Mouse (Mus musculus): ENCODE measurements at regions not wholly inside any gene's neighbourhood (a gene's known extent, or its start where the extent isn't known, plus 50 kb on each side); places are given as distances from the start of the nearest gene placed in this dataset.

DNA sequence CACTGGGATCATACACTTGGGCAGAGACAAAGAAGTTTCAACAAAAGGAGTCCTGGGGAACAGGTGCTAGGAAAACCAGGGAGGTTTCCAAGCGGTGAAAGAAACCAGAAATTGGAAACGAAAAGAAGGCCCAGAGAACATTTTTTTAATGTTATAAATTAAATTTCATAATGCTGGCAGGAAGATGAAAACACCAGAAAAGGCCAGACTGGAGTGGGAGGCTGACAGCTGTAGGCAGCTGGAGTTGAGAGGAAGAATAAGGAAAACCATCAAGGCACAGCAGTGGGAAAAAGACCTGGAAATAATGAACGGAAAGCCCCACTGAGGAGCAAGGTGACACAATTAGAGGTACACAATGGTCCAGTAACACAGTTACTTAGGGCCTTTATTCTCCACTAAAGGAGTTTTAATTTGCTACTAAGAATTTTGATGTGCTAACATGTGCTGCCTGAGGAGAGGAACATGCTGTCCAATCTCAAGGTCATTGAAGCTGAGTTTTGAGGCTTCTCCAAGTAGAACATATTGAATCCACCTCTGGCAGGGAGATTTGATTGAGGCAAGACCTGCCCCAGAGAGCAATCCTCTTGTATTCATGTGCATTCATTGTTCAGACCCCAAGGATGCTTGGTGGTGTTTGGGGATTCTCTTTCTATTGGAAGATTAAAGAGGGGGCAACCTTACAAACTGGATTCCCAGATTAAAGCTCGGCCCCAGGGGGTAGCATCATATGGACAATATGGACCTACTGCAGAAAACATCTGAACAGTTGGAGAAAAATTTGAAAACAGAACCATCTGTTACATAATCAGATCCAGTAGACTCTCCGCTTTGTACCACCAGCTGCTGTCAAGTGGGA is 53.9 kb upstream of the Igf1 start:
- no peak for ATAC-seq (replicated peaks; ENCODE audit: insufficient number of reproducible peaks, low FRiP score, low TSS enrichment)
- WGBS (ENCODE audit: insufficient replicate concordance), result 87% methylated on average over 5 of the region's 5 CpGs

DNA sequence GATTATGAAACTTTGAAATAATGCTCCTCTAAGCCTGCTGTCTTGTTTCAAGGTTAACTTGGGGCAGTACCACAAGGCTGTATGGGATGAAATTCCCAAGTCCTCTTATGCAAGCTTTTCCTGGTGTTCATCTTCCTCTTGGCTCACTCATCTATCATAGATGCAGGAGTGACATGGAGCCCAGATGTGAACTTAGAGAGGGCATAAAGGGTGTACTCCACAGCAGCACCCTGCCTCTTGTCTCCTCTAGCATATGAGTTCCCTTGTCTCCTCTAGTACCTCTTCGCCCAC is 53.3 kb upstream of the Igf1 start:
- Histone ChIP-seq H3K9ac (ENCODE audit: low read depth, low read length) (no peak overlapping the region), H3K36me3 (ENCODE audit: control insufficient read depth, insufficient read depth, low read length) (no peaks in the 10 kb centered on the region), H3K4me2 (no peak overlapping the region), H3K4me3 (ENCODE audit: low read depth, low read length) (no peak overlapping the region), H3K9me3 (replicated peaks; ENCODE audit: control insufficient read depth, low read length) (no peaks in the 10 kb centered on the region), H3K27ac (ENCODE audit: low read depth, low read length) (no peak overlapping the region), H3K27me3 (ENCODE audit: control insufficient read depth, insufficient read depth, low read length) (no peaks in the 10 kb centered on the region), H3K4me1 (ENCODE audit: control insufficient read depth, insufficient read depth, low read length) (no peaks in the 10 kb centered on the region)
- WGBS (ENCODE audit: insufficient replicate concordance), result 82% methylated on average over 1 of the region's 1 CpGs
- no peak for ATAC-seq (replicated peaks; ENCODE audit: insufficient number of reproducible peaks, low FRiP score, low TSS enrichment)

More for the DNA sequence above, 53.9 kb upstream of the Igf1 start:
- Histone ChIP-seq H3K4me2 (no peak overlapping the region), H3K9me3 (replicated peaks; ENCODE audit: control insufficient read depth, low read length) (no peaks in the 10 kb centered on the region), H3K9ac (ENCODE audit: low read depth, low read length) (no peak overlapping the region), H3K4me3 (ENCODE audit: low read depth, low read length) (no peak overlapping the region), H3K36me3 (ENCODE audit: control insufficient read depth, insufficient read depth, low read length) (no peaks in the 10 kb centered on the region), H3K27me3 (ENCODE audit: control insufficient read depth, insufficient read depth, low read length) (no peaks in the 10 kb centered on the region), H3K27ac (ENCODE audit: low read depth, low read length) (no peak overlapping the region), H3K4me1 (ENCODE audit: control insufficient read depth, insufficient read depth, low read length) (no peaks in the 10 kb centered on the region)

Data from heart, embryonic 11.5 days (tissue).